Mouse (Mus musculus): ENCODE results near the gene Olfr954. TPM values are rescaled to one million over a fixed set of nuclear protein-coding genes. Genes with fewer than 3 reads are reported as not detected.

Olfr954 gene
- not detected for total RNA-seq (2021)
- not detected in 2 replicates for polyA plus RNA-seq (2012; rRNA removed)
- long read RNA-seq: 0 reads

DNA sequence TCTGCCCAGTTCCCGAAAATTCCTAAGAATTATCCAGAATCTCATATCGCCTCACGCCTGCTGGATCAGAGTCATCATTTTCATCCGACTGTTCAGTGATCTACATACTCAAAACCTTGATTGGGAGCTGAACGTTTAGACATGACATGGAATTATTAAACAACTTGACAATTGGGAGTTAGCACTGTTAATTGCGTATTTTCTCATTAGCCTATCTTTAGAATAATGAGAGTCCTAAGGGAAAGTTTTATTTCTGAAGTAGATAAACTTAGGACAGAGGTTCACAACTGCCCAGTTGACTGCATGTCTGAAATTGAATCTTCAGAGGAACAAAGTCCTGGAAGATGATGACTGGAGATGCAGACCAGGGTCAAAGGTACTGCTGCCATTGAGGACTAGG, at the start of gene Olfr954:
Gene Olfr954, plus strand, starts transcription at position 301 of the 400 bp plus-strand sequence.
- no peak for DNase-seq

DNA sequence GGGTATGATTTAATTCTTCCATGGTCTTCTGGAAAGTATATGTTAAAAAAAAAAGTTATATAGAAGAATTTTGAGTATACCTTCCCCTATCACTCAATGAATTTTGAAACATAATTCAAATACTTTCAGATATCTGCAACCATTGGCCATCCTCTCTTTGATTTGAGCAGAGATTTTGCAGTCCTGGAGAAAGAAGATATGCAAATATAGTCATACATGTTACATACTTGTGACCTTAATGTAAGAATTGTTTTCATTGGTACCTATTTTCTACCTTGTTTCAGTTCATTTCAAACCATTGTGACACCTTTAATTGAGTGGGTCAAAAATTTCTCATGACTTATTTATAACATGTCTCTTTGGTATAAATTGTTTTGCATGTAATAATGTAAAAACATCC, 29.5 kb upstream of the Olfr954 start, which contains the start of gene Olfr952:
Gene Olfr952, minus strand, starts transcription at position 101 of the 400 bp plus-strand sequence.
- DNase-seq: no peak

DNA sequence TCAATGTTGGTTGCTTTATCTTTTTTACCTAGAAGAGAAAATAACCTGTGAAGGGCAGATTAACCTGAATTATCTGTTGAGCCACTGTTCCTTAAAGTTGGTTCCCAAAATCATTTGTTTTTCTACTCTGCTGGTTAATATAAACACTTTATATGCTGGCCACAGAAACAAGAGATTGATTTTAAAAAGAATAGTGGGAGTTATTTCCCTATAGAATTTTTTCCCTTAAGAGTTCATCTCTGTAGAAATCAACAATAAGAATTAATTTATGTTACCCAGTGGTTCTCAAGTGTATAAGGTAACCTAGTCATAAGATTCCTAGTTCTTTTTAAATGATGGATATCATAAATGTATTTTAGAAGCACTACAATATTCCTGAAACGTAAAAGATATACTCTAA, 15.3 kb downstream of the Olfr954 start, which contains the start of gene Olfr955:
Gene Olfr955, minus strand, starts transcription at position 101 of the 400 bp plus-strand sequence.
- no peak for DNase-seq

- no peak for DNase-seq
These were observed 37.4 kb downstream of the Olfr954 start, which contains the start of gene Olfr44 for GRCm38 (mm10) chr9:39493895-39494294. Gene Olfr44, minus strand, starts transcription at chr9:39493995.

- peak; percentile 28 for DNase-seq
These were observed 52.5 kb downstream of the Olfr954 start for GRCm38 (mm10) chr9:39508998-39509397.

DNA sequence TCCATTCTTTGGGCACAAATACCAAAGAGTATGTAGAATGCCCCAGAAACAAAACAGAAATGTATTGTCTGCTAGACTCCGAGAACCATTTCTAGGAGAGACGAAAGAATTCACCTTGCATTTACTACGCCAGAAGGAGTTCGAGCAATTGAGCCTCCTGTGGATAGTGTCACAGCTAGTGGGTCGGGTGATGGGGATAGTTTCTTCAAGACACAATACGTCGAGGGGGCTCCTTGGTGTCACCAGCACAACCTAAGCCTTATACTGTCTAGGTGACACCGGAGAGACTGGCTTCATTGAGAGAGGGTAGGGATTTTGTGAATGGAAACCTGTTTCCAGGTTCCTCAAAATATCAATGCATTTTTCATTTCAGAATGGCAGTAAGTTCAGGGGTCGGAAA, 52.9 kb downstream of the Olfr954 start:
- DNase-seq: no peak

Other genes starting within 250 kb of the Olfr954 start
- not detected for gene Olfr1537, start 206.7 kb upstream of the Olfr954 start, total RNA-seq (2021)
- gene Olfr1537, start 206.7 kb upstream of the Olfr954 start, polyA plus RNA-seq (2012; rRNA removed): not detected in 2 replicates
- not detected for gene Olfr945, start 179.9 kb upstream of the Olfr954 start, total RNA-seq (2021)
- gene Olfr945, start 179.9 kb upstream of the Olfr954 start, polyA plus RNA-seq (2012; rRNA removed): not detected in 2 replicates
- not detected for gene Olfr948, start 130.7 kb upstream of the Olfr954 start, total RNA-seq (2021)
- gene Olfr948, start 130.7 kb upstream of the Olfr954 start, polyA plus RNA-seq (2012; rRNA removed): not detected in 2 replicates
- not detected for gene Olfr951, start 69.3 kb upstream of the Olfr954 start, total RNA-seq (2021)
- not detected in 2 replicates for gene Olfr951, start 69.3 kb upstream of the Olfr954 start, polyA plus RNA-seq (2012; rRNA removed)
- not detected for gene Olfr952, start 29.6 kb upstream of the Olfr954 start, total RNA-seq (2021)
- not detected in 2 replicates for gene Olfr952, start 29.6 kb upstream of the Olfr954 start, polyA plus RNA-seq (2012; rRNA removed)
- not detected for gene Olfr955, start 15.2 kb downstream of the Olfr954 start, total RNA-seq (2021)
- gene Olfr955, start 15.2 kb downstream of the Olfr954 start, polyA plus RNA-seq (2012; rRNA removed): not detected in 2 replicates
- not detected for gene Olfr44, start 37.3 kb downstream of the Olfr954 start, total RNA-seq (2021)
- not detected in 2 replicates for gene Olfr44, start 37.3 kb downstream of the Olfr954 start, polyA plus RNA-seq (2012; rRNA removed)
- not detected for gene Olfr957, start 59.1 kb downstream of the Olfr954 start, total RNA-seq (2021)
- gene Olfr957, start 59.1 kb downstream of the Olfr954 start, polyA plus RNA-seq (2012; rRNA removed): not detected in 2 replicates
- gene Olfr958, start 97.4 kb downstream of the Olfr954 start, total RNA-seq (2021): not detected
- gene Olfr958, start 97.4 kb downstream of the Olfr954 start, polyA plus RNA-seq (2012; rRNA removed): not detected in 2 replicates
- not detected for gene Olfr959, start 118.9 kb downstream of the Olfr954 start, total RNA-seq (2021)
- not detected in 2 replicates for gene Olfr959, start 118.9 kb downstream of the Olfr954 start, polyA plus RNA-seq (2012; rRNA removed)
- gene AW551984, start 147.7 kb downstream of the Olfr954 start, total RNA-seq (2021): 10 to 100 TPM in 1 of 2 experiments, 1 to 10 TPM in 1; 9.0 to 12.1 TPM
- 9.0 and 15.0 TPM in 2 replicates for gene AW551984, start 147.7 kb downstream of the Olfr954 start, polyA plus RNA-seq (2012; rRNA removed)
- gene Olfr148, start 154.0 kb downstream of the Olfr954 start, total RNA-seq (2021): not detected
- gene Olfr148, start 154.0 kb downstream of the Olfr954 start, polyA plus RNA-seq (2012; rRNA removed): not detected in 2 replicates
- gene Olfr960, start 164.7 kb downstream of the Olfr954 start, total RNA-seq (2021): not detected
- not detected in 2 replicates for gene Olfr960, start 164.7 kb downstream of the Olfr954 start, polyA plus RNA-seq (2012; rRNA removed)
- not detected for gene Olfr961, start 188.4 kb downstream of the Olfr954 start, total RNA-seq (2021)
- not detected in 2 replicates for gene Olfr961, start 188.4 kb downstream of the Olfr954 start, polyA plus RNA-seq (2012; rRNA removed)
- gene Olfr963, start 210.5 kb downstream of the Olfr954 start, total RNA-seq (2021): not detected
- not detected in 2 replicates for gene Olfr963, start 210.5 kb downstream of the Olfr954 start, polyA plus RNA-seq (2012; rRNA removed)